Mouse (Mus musculus): ENCODE measurements around the gene Zpr1.

DNA sequence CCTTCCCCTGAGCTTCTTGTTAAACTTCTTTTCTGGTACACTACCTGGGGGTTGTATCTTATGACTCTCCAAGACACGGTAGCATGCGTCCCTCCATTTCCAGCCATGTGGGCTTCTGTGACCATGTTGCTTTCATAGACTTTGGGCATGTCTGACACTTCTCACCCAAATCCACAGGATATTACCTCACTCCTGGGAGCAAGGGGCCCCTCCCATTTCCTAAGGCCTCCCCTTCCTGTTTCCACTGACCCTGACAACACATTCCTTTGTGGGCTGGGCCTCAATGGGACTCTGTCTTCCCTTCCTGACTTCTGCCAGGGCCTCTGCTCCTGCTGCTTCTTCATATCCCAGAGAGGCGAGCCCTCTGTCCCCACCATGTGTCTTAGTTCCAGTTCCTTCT lies 15.3 kb upstream of the Zpr1 start:
- no peak for TF ChIP-seq CTCF (IDR thresholded peaks at IDR 0.05; ENCODE audit: insufficient read depth, low read length)
- TF ChIP-seq POLR2A (IDR thresholded peaks at IDR 0.05; ENCODE audit: borderline replicate concordance, extremely low read depth, low read depth, low read length), result no peak
